Mouse (Mus musculus): ENCODE data around the gene Lamb1.

DNA sequence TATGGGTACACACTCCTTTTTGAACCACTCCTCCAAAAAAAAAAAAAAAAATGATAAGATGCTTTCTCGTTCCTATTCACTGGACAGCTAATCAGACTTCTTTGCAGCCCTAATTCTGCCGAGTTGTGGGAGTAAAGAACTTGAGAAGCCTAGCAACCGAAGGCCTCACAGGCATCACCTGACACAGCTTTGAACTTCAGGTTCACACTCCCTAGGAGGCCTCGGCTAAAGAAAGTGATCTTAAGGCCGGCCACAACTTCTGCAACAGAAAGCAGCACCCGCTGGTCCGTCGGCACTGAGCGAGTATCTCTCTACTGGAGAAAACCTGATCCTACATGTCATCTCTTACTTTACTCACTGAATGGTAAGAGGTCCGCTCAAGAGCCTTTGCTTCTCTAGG lies 16.4 kb upstream of the Lamb1 start:
- TF ChIP-seq CTCF (IDR thresholded peaks at IDR 0.05; ENCODE audit: borderline replicate concordance, insufficient read depth, low read length) (no peak), POLR2A (IDR thresholded peaks at IDR 0.05; ENCODE audit: low read depth, low read length) (no peak)

All from embryonic fibroblast, embryonic 13.5 days (primary cell).